Mouse (Mus musculus): ENCODE measurements at regions not wholly inside any gene's neighbourhood (a gene's known extent, or its start where the extent isn't known, plus 50 kb on each side); places are given as distances from the start of the nearest gene placed in this dataset.

DNA sequence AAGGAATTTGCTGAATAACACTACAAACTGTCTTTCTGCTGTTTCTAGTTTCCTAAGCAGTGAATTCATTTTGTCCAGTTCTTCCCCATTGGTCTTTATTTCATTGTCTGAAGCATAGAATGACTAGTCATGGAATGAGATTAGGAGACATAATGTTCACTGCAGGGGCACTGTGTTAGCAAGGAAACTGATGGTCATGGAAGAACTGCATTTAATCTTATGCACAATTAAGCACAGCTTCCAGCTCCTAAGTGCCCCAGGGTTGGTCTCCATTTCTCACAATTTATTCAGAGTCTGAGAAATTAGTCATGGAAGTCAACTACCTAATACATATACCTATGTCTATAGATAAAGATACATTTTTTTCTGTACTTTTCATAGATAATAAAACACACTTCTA, 634.9 kb downstream of the Trim52 start:
- TF ChIP-seq CTCF (IDR thresholded peaks at IDR 0.05; ENCODE audit: low read depth, low read length) (no peak), POLR2A (IDR thresholded peaks at IDR 0.05; ENCODE audit: borderline replicate concordance, low read depth, low read length) (no peak)

Data from bone marrow macrophage, adult 2 months (primary cell).